Mouse (Mus musculus): ENCODE data around the gene Ndufs7. TPM values are rescaled to one million over a fixed set of nuclear protein-coding genes. Genes with fewer than 3 reads are reported as not detected.
"Not testable (repeated sequence)": the region's sequence is repeated elsewhere in the genome, so short reads cannot be mapped to it uniquely, and the experiment has no call there.

The Ndufs7 gene
- total RNA-seq, 4 experiments from 2014 or later = 949 to 1,112 (median 1,023) TPM

DNA sequence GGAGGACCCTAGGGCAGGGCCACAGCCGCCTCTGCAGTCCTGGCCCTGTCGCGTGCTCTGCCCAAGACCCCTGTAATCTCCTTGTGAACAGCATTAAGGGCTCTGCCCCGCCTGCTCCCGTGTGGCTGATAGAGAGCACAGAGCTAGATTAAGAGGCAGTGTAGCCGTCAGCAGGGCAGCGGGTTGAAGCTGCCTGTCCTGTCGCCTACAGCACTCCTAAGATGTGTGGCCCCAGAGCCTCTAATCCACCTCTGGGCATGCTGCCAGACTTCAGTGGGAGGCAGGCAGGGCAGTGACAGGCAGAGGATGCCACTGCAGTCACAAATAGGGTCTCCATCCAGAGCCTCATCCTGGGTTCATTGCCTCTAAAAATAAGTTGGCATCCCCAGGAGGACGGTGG, 6.8 kb upstream of the Ndufs7 start:
- DNase-seq (ENCODE audit: low spot score) = no peak

DNA sequence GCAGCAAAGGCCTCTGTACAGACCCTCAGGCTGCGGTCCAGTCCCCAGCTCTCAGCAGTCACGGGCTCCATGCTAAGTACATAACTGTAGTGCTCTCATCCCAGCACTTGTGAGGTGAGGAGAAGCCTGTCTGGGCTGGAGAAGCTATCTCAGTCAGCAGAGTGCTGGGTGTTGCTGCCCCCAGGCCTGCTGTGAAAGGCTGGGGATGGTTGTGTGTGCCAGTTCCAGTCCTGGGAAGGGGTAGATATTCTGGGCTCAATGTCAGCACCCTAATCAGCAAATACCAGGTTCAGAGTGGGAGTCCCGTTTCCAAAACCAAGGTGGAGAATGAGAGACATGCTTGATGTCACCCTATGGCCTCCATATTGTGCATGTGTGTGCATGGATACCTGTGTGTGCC, 6.3 kb upstream of the Ndufs7 start:
- DNase-seq (ENCODE audit: low spot score) = no peak

DNA sequence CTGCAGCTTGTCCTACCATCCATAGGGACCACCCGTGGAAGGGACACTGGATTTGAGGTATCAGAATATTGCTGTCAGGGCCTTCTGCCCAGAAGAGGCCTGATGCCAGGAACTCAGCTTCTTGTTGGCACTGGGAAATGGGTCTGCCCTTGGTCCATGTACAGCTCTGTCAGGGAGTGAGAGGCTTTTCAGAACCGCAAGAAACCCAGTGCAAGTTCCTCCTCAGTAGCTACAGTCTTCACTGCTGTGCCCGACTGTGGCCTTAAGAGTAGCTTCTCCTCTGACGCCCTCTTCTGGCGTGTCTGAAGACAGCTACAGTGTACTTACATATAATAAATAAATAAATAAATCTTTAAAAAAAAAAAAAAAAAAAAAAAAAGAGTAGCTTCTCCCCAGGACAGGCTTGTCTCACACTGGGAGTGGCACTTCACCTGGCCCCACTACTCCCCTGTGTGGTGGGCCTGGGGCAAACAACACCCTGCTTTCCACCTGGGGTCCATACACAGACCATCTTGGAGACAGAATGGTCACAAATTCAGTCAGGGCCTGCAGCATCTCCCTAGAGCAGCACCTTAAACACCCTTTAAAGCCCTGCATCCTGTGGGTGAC, 4.0 kb upstream of the Ndufs7 start:
- DNase-seq (ENCODE audit: low spot score) = no peak

DNA sequence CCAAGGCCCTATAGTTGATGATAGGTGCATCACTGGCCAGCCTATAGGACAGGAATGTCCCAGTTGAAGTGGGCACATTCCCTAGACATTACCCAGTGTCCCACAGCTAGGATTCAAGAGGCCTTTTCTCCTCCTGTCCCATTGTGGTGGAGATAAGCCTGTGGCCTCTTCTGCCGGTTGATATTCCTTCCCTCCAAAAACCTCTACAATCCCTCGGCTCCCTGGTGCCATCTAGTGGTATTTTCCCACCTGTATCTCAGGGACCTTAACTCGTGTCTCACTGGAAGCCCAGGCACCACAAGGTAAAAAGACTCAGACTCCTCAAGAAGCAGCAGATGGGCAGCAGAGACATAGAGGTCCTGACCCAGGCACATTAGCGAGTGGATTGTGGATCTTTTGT, 3.3 kb upstream of the Ndufs7 start:
- DNase-seq (ENCODE audit: low spot score) = peak; percentile 84

DNA sequence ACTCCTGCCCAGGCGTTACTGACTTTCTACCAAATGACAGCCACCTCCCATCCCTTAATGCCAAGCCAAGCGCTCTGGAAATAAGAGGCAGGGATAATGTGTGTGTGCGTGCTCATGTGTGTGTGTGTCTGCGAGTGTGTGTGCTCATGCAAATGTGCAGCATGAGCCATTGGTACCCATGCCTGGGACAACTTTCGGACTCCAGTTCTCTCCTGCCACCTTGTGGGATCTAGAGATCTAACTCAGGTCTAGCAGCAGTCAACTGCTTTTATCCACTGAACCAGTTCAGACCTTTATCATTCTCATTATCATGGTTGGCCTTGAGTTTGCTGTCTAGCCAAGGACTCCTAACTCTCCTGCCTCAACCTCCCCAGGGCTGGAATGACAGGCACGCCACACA, 1.1 kb upstream of the Ndufs7 start:
- DNase-seq (ENCODE audit: low spot score) = no peak

DNA sequence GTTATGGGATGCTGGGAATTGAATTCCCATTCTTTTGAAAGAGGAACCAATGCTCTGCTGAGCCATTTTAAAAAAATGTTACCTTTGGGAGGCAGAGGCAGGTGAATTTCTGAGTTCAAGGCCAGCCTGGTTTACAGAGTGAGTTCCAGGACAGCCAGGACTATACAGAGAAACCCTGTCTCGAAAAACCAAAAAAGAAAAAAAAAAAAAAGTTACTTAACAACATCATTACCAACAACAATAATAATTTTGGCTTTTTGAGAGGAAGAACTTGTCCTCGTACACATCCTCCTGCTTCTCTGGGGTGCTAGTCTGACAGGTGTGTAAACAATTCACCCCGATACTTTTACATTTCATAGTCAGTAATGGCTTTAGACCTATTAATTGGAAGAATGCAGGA, 484 bp upstream of the Ndufs7 start:
- DNase-seq (ENCODE audit: low spot score) = not testable (repeated sequence)

DNA sequence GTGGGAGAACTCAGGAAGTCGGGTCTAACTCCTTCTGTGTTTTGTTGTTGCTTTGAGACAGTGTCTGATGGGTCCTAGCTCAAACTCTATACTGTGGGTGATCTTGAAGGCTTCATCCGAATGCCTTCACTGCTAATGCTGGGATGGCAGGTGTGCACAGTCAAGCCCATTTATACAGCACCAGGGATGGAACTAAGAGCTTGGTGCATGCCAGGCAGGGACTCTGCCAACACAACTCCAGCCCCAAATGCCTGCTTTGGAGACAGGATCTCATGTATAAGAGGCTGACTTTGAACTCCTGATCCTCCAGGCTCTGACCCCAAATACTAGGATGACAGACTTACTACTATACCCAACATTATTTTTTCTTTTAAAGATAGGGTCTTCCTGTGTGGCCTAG, 1.1 kb downstream of the Ndufs7 start:
- DNase-seq (ENCODE audit: low spot score) = no peak

DNA sequence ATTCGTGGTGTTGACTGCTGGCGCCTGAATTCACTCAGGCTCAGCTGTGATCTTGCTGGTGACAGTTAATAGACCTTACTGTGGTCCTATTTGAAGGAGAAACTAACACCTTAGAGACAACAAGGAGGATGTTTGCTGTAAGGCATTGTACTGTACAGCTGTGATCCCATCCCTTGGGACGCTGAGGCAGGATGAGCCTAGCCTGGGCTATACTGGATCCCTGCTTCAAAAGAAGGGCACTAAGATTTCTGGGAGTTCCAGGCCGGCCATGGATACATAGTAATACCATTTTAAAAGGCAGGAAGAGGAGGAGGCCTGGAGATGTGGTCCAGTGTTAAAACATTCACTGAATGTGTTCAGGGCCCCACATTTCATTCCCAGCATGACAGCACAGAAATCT, 1.7 kb downstream of the Ndufs7 start:
- DNase-seq (ENCODE audit: low spot score) = no peak

DNA sequence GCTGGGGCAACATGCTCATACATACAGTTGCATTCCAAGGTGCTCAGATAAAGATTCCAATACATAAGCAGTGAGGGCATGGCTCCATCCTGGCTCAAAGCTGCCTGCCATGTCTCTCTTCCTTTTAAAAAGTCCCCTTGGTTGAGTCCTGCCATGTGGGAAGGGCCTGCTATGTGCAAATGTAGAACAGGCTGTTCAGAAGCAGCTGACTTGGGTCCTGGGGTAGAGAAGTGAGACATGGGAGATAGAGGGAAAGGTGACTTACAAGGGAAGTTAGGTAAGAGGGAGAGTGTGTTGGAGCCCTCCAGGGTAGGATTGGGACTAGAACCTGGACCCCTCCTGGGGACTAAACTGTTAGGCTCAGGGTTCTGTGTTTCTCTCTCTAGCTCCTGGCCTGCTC, 3.1 kb downstream of the Ndufs7 start:
- DNase-seq (ENCODE audit: low spot score) = no peak

DNA sequence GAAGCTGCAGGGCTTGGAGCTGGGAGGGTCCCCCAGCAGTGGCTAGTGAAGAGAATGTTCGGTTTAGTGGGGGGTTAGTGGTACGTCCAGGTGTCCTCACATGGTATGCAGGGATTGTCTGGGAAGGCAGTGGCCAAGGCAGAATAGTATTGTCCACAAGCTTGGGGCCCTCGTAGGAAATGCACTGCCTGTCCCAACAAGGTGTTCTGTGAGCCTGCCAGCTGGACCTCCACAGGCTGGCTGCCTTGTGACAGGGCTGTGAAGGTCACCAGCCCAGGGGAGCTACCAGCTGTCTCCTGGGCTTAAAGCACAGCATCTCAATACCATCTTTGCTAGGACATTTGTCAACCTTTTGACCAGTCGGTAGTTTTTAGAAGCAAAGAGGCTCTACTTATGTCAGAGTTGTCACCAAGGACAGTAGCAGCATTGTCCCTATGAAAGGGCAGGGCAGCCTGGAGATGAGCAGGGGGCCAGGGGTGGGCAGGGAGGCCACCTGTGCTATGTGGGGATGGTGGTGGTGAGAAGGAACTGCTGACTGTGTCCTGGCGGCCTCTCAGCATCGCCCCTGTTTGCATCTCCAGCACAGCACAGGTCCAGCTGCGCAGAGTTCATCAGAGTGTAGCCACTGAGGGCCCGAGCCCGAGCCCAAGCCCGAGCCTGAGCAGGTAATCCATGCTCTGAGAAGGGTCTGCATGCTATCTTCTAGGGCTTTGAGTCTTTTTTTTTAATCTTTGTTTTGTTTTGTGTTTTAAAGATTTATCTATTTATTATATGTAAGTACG, 3.8 kb downstream of the Ndufs7 start:
- peak; percentile 42 for DNase-seq (ENCODE audit: low spot score)

DNA sequence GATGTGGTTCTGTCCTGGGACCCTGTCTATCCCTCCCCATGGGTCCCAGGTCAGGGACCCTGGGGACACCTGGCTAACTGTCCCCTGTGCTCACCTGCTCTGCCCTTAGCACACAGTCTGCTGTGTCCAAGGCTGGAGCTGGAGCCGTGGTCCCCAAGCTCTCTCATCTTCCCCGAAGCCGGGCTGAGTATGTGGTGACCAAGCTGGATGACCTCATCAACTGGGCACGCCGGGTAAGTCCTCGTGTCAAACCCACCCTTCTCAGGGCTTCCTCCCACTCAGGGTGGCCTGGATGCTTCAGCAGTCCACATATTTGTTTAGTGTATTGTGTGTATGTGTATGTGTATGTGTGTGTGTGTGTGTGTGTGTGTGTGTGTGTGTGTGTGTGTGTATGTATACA, 4.6 kb downstream of the Ndufs7 start:
- DNase-seq (ENCODE audit: low spot score) = no peak

DNA sequence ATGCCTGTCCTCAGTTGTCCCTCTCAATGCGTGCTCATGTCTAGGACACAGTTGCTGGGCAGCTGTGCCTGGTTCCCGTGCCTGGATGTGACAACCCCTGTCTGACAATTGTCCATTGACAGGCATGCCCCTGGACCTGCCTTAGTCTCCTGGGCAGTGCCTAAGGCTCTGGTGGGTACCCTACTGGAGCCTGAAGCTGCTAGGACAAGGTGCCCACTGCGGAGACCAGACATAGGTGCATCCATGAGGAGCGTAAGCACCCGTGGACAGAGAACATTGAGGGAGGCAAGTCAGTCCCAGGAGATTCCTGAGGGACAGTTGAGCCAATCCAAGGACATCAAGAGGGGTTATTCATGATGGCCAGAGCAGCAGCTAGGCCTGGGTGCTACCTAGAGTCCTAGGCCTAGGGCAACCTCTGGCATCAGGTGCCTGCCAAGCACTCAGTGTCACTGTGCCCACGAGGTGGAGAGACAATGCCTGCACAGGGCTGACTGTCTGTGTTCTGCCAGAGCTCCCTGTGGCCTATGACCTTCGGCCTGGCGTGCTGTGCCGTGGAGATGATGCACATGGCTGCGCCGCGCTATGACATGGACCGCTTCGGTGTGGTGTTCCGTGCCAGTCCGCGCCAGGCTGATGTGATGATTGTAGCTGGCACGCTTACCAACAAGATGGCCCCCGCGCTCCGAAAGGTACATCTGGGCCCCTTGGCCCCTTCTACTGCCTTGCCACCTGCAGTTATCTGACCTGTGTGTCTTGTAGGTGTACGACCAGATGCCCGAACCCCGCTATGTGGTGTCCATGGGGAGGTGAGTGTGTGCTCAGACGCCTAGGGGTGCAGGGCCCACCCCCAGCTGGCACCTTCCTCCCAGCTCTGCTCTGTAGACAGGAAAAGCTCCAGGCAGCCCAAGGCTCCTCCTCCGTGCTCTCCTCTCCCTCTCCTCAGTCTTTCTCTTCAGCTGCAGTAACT, 5.7 kb downstream of the Ndufs7 start:
- no peak for DNase-seq (ENCODE audit: low spot score)

DNA sequence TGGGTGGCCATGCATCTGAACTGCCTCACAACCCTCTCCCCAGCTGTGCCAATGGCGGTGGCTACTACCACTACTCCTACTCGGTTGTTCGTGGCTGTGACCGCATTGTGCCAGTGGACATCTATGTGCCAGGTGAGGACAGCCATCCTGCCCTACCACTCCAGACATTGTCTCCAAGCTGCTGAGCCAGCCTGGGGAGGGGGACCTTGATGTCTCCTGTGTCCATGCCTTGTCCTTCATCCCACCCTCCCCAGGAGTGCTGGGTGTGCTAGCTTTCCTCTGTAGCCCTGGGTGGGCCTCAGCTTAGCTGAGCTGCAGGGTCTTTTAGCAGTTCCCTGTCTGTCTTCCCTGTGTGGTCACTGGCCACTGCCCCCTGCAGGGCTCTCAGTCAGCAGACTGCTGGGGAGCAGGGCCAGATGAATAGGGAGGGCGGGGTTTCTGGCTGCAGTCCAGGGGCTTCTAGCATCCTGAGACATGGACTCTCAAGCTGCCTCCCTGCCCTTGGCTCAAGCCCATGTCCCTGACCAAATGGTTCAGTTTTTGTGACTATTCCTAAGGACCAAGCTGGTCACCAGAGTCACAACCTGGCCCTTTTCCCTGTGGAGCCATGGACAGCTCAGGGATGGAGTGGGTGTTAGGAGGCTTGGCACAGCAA, 7.1 kb downstream of the Ndufs7 start:
- no peak for DNase-seq (ENCODE audit: low spot score)

DNA sequence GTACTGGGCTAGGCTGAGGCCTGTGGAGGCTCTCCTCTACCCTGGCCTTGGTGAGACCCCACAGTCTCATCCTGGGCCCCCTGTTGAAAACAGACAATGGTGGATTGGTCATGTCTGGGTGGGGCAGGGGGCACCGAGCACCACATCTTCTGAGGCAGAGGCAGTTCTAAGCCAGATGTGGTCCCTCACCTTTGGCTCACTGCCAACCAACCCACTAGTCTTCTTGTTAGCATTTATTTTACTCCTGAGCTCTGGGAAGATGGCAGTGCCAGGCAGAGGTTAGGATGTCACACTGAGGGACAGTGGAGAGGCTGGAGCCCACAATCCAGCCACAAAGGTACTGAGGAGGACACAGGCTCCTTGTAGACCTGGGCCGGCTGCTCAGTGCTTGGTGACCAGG, 9.0 kb downstream of the Ndufs7 start:
- DNase-seq (ENCODE audit: low spot score) = no peak

DNA sequence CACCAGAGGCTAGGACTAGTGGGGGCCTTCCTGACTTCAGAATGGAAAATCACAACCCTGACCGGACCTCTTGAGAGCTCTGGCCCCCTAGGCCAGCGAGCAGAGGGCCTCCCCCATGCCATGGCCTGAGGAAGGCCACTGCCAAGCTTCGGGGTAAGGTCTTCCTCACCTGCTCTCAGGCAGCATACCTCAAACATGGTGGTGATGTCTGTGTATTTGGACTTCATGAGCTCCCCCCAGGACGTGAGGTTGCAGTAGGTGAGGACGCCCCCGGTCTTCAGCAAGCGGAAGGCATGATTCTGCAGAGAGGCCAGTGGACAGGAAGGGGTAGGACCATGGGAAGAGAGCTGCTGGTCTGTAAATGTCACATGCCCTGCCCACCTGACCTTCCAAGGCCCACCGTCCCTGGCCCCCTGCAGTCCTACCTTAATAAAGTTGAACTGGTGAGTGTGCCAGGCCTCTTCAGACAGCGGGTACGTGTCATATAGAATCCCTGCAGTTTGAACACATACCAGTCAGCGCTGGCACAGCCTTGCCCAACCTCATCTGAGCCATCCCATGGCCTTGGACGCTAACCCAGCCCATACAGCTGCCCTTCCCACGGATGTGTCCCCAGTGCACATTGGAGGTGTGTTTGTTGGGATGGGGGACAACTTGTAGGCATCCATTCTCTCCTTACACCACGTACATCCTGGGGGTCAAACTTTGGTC, 10.0 kb downstream of the Ndufs7 start:
- no peak for DNase-seq (ENCODE audit: low spot score)

DNA sequence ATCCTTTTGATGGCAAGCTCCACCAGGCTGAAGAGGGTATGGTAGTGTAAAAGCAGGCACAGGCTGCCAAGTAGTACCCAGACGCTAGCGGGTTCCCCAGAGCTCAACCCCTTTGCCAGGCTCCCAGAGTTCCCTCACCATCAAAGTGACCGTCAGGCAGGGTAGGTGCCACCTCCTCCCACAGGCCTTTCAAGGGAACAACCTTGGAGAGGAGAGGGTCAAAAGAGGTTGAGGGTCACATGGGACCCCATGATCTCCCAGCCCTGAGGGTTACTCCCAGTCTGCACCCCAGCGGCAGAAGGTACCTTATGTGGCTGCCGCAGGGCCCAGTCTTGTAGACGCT, 10.5 kb downstream of the Ndufs7 start:
- no peak for DNase-seq (ENCODE audit: low spot score)

DNA sequence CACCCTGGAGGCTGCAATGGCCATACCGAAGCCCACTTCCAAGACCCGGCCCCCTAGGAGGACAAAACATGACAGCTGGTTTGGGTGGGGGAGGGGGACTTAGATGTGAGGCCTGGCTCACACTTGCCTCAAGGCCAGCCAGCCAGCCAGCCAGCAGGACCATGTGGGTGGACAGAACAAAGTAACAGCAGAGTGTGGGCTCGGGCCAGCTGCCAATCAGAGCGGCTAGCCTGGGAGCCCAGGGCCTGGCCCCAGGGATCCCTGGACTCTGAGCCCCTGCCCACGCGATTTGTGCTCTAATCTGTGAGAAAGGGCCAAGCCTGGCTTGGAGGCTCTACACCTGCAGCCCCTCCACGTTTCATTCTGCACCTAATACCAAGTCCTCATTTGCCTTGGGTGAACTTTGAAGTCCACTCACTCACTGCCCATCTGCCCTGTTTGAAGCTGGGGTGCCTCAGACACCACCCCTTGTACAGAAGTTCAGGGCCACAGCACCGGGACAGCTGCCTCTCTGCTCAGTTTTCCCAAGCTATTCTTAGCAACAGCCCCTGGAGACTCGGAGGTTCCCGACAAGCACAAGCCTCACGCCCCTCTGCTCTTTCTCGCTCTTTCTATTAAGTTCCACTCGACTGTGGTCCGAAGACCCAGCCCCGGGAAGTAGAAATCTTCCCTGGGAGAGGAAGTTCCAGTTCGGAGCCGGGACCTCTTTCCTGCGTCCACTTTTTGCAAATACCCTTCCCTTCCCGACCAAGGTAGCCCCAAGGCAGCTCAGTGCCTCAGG, 11.1 kb downstream of the Ndufs7 start:
- peak; percentile 55 for DNase-seq (ENCODE audit: low spot score)

DNA sequence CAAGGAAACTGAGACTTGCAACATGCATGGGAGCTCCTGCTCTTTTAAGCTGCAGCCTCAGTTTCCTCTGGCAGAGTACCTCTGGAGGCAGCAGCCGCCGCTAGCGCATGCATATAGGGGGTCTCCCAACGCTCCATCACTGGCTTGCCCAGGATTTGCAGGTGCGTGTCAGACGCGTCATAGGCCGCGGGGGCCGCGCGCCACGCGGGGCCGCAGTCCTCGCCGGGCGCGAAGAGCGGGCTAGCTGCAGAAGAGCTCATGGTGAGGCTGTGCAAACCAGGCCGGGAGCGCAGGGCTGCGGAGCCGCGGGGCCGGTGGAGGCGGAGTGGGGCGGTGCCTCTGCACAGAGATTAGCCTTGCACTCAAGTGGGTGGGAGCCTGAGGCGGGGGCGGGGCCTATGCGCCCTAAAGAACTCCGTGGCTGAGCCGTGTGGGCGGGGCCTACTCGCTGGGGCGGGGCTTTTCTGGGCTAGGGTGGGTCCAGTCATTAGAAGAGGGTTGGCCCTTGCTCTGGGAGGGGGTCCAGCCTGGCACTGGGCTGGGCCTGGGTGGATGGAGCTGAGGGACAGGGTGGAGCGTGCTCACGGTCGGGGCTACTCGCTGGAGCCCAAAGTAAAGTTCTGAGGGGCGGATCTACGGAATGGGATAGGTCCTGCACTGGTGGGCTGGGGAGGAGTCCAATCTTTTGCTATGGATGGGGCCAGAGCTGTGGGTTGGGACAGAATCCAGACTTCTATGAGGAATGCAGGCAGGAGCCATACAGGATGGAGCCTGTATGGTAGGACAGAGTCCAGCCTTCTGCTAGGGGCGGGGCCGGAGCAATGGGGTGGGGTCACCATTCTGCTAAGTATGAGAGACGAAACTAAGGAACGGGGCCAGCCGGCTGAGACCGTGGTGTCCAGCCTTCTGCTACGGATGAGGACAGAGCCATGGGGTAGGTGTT, 12.0 kb downstream of the Ndufs7 start, which contains the start of the genes Gamt and Dazap1:
Gene Gamt, minus strand, starts transcription at position 371 of the 943 bp plus-strand sequence.
Gene Dazap1, plus strand, starts transcription at position 845 of the 943 bp plus-strand sequence.
- peak; percentile 96 for DNase-seq (ENCODE audit: low spot score)

DNA sequence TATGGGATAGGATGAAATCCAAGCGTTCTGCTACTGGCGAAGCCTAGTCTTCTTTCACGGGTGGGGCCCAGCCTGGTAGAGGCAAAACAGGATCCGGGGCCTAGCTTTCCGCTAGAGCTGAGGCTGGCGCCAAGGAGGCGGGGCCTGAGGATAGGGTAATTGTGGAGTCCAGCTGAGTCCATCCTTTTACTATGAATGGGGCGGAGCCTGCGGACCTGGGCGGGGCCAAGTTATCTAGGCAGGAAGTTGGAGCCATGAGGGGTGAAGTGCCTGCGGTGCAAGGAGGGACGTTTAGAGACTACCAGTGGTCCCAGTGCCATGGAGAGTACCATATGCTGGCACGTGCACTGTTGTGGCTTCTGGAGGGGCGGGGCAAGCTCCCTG, 12.7 kb downstream of the Ndufs7 start:
- DNase-seq (ENCODE audit: low spot score) = peak; percentile 98

Measured in heart, adult 8-10 months (tissue).